Mouse (Mus musculus): ENCODE data around the gene Brap.

Brap gene

GRCm38 (mm10) chr5:121720888-121721585, 60.7 kb downstream of the Brap start:
- DNase-seq, result no peak

DNA sequence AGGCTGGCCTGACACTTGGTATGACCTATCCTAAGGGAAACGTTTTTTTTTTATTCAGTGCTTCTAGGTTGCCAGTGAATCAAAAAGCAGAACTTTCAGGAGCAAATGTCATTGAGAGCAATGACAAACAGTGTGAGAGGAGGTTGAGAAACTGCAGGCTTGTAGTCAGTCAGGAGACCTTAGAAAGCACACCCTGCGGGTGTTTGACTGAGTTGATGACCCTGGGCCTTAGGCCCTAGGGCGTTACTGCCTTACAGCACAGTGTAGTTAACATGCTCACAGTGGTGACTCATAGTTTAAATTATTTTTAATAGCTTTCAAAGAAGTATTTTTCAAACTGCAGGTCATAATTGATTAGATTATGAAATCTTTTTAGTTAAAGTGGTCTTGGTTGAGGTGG, 61.5 kb downstream of the Brap start:
- DNase-seq, result no peak

GRCm38 (mm10) chr5:121724678-121725077, 64.3 kb downstream of the Brap start:
- no peak for DNase-seq

DNA sequence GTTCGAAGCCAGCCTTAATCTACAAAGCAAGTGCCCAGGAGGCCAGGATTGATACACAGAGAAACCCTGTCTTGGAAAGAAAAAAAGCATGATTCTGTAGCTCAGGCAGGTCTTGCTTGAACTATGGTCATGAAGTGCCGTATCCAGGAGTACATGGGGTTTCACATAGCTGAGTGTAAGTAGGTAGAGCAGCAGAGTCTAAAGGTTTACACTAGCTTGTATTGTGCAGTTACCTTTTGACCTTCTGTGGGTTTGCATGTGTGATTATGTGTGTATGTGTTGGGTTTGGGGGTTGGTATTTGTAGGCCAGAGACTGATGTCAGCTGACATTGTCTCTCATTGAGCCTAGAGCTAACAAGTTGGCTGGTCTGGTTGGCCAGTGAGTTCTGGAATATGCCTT, 69.7 kb downstream of the Brap start:
- DNase-seq, result no peak

GRCm38 (mm10) chr5:121736641-121737040, 76.3 kb downstream of the Brap start:
- DNase-seq, result no peak
